In genomic region chr1:12025791-12026190, GRCm38 (mm10) we compare ENCODE assay signal across 32 mouse cellular contexts.
DNase-seq lines count a peak whose midpoint lies in the region; ATAC-seq and TF ChIP-seq lines count a peak whose summit lies in the region.
"Had no signal": no experiment of that assay in that cellular context is flagged by ENCODE, and none has a peak within 500 bp of the region (broad histone marks: within the 10 kb centered on the region; RNA-seq: fewer than 3 reads in every experiment).

No protein-coding gene starts in this region.

- DNase-seq in stomach, postnatal 0 days (ENCODE audit: low spot score) = no peak
- peak; percentile 71 for DNase-seq in brain, embryonic 14.5 days (ENCODE audit: low read depth)
- DNase-seq in retina, embryonic 14.5 days (ENCODE audit: low spot score) = peak; percentile 33
- no peak for DNase-seq in cerebellum, postnatal 25 days
- DNase-seq in ovary, postnatal 14 days (ENCODE audit: low spot score) = no peak
- DNase-seq: adrenal gland, postnatal 14 days; cerebellum, adult 18-20 months; cerebellum, postnatal 14 days; gastrocnemius, adult 2 months; gastrocnemius, postnatal 36 days; heart, adult 2 months; heart, postnatal 4 days; kidney, adult 11 months; kidney, postnatal 14 days; layer of hippocampus, adult 9-11 months; liver, postnatal 0 days; lung, postnatal 36 days; right cerebral cortex, adult 18-20 months; spleen, adult 18-20 months; thymus, postnatal 14 days had no signal

- no peaks in the 10 kb centered on the region for H3K36me3 ChIP-seq in stomach, embryonic 14.5 days (ENCODE audit: control insufficient read depth, insufficient read depth, low read length)
- H3K36me3 ChIP-seq in stomach, postnatal 0 days (ENCODE audit: control insufficient read depth, insufficient read depth, low read length) = no peaks in the 10 kb centered on the region
- H3K36me3 ChIP-seq: embryonic facial prominence, embryonic 10.5 days; embryonic facial prominence, embryonic 15.5 days; heart, embryonic 12.5 days; hindbrain, embryonic 13.5 days; limb, embryonic 13.5 days; liver, embryonic 12.5 days; midbrain, embryonic 12.5 days had no signal

- no peak overlapping the region for H3K4me2 ChIP-seq in stomach, embryonic 14.5 days (replicated peaks; ENCODE audit: low read depth, low read length)
- no peak overlapping the region for H3K4me2 ChIP-seq in stomach, postnatal 0 days (replicated peaks; ENCODE audit: low read depth)
- H3K4me2 ChIP-seq: embryonic facial prominence, embryonic 15.5 days; heart, embryonic 12.5 days; hindbrain, embryonic 13.5 days; limb, embryonic 13.5 days; liver, embryonic 12.5 days; midbrain, embryonic 12.5 days had no signal

- H3K9ac ChIP-seq in stomach, embryonic 14.5 days (replicated peaks; ENCODE audit: low read depth, low read length) = no peak overlapping the region
- H3K9ac ChIP-seq in stomach, postnatal 0 days (ENCODE audit: low read length) = no peak overlapping the region
- H3K9ac ChIP-seq: embryonic facial prominence, embryonic 15.5 days; heart, embryonic 12.5 days; hindbrain, embryonic 13.5 days; limb, embryonic 13.5 days; liver, embryonic 12.5 days; liver, postnatal 0 days; midbrain, embryonic 12.5 days had no signal

- TF ChIP-seq POLR2A in brain, embryonic 14.5 days (IDR thresholded peaks at IDR 0.05; ENCODE audit: borderline replicate concordance, extremely low read depth, insufficient read depth, insufficient read length, poor library complexity, severe bottlenecking) = no peak

- ATAC-seq in stomach, embryonic 14.5 days (ENCODE audit: insufficient number of reproducible peaks, insufficient read depth, low FRiP score, low read depth) = no peak
- ATAC-seq in stomach, postnatal 0 days (ENCODE audit: low FRiP score, low TSS enrichment) = no peak
- no peak for ATAC-seq in megakaryocyte, adult 5-6 weeks (ENCODE audit: poor library complexity, severe bottlenecking)
- ATAC-seq: CD4-positive, CD25-positive, alpha-beta regulatory T cell, adult 4 months; inflammation-experienced regulatory T-cells, adult 6 months; liver, embryonic 12.5 days; liver, postnatal 0 days had no signal

- 0 out of 2 replicates have a peak, but pooled peaks cover 2% of the 10 kb centered on the region for H3K4me1 ChIP-seq in stomach, embryonic 14.5 days (ENCODE audit: control insufficient read depth, insufficient read depth, low read length)
- no peaks in the 10 kb centered on the region for H3K4me1 ChIP-seq in stomach, postnatal 0 days (replicated peaks; ENCODE audit: control insufficient read depth, insufficient read depth)
- H3K4me1 ChIP-seq: embryonic facial prominence, embryonic 10.5 days; embryonic facial prominence, embryonic 15.5 days; heart, embryonic 12.5 days; limb, embryonic 13.5 days; liver, embryonic 12.5 days; megakaryocyte, embryonic 14.5 days had no signal

- no peak for TF ChIP-seq EP300 in stomach, postnatal 0 days (optimal IDR thresholded peaks at IDR 0.05)

- no peak overlapping the region for H3K4me3 ChIP-seq in stomach, embryonic 14.5 days (ENCODE audit: low read depth, low read length)
- no peak overlapping the region for H3K4me3 ChIP-seq in stomach, postnatal 0 days (ENCODE audit: low read depth, low read length)
- H3K4me3 ChIP-seq: embryonic facial prominence, embryonic 10.5 days; embryonic facial prominence, embryonic 15.5 days; gastrocnemius, adult 2 months; heart, adult 2 months; heart, embryonic 12.5 days; hindbrain, embryonic 13.5 days; limb, embryonic 13.5 days; liver, embryonic 12.5 days; megakaryocyte, embryonic 14.5 days; midbrain, embryonic 12.5 days had no signal

- peak overlapping the region; percentile 77 for H3K27ac ChIP-seq in stomach, embryonic 14.5 days (ENCODE audit: low read length)
- H3K27ac ChIP-seq in stomach, postnatal 0 days (replicated peaks) = no peak overlapping the region
- H3K27ac ChIP-seq: embryonic facial prominence, embryonic 10.5 days; embryonic facial prominence, embryonic 15.5 days; gastrocnemius, adult 2 months; heart, adult 2 months; hindbrain, embryonic 13.5 days; limb, embryonic 13.5 days; liver, embryonic 12.5 days; midbrain, embryonic 12.5 days had no signal

- H3K27me3 ChIP-seq in stomach, embryonic 14.5 days (ENCODE audit: control insufficient read depth, insufficient read depth, low read length) = no peaks in the 10 kb centered on the region
- H3K27me3 ChIP-seq in stomach, postnatal 0 days (ENCODE audit: control insufficient read depth, insufficient read depth, low read length) = no peaks in the 10 kb centered on the region
- H3K27me3 ChIP-seq: embryonic facial prominence, embryonic 15.5 days; heart, embryonic 12.5 days; hindbrain, embryonic 13.5 days; limb, embryonic 13.5 days; liver, embryonic 12.5 days; megakaryocyte, embryonic 14.5 days; midbrain, embryonic 12.5 days had no signal

- TF ChIP-seq CTCF in stomach, postnatal 0 days (IDR thresholded peaks at IDR 0.05; ENCODE audit: low read depth) = no peak
- no peak for TF ChIP-seq CTCF in brain, embryonic 14.5 days (IDR thresholded peaks at IDR 0.05; ENCODE audit: borderline replicate concordance, extremely low read depth, insufficient read depth, insufficient read length)

- no peaks in the 10 kb centered on the region; the same call in 1 of the 2 replicates for H3K9me3 ChIP-seq in stomach, embryonic 14.5 days (ENCODE audit: control insufficient read depth, low read depth, low read length)
- H3K9me3 ChIP-seq in stomach, postnatal 0 days (ENCODE audit: control insufficient read depth, low read length) = no peaks in the 10 kb centered on the region
- H3K9me3 ChIP-seq: embryonic facial prominence, embryonic 10.5 days; embryonic facial prominence, embryonic 15.5 days; heart, embryonic 12.5 days; hindbrain, embryonic 13.5 days; limb, embryonic 13.5 days; liver, embryonic 12.5 days; midbrain, embryonic 12.5 days had no signal

Comparison
In these comparisons a context has a peak if more than half of its experiments do, and no peak if none do; other contexts are left out.
1. DNase-seq: peak in brain, embryonic 14.5 days (single experiment) and retina, embryonic 14.5 days (single experiment); none in stomach, postnatal 0 days (single experiment), cerebellum, postnatal 25 days (0 of 2) and ovary, postnatal 14 days (single experiment).